Mouse (Mus musculus) liver, embryonic 15.5 days (tissue): ENCODE data around the gene Cers5. TPM values are rescaled to one million over a fixed set of nuclear protein-coding genes. Genes with fewer than 3 reads are reported as not detected.

Experiments used
- ATAC-seq: fragments of 200-750 bp; cut with Nextera tagmentation; 2 replicates; pipeline ENCODE4 v1.8.0; 2017; ENCODE audit warnings: moderate number of reproducible peaks, mild to moderate bottlenecking, moderate library complexity; ENCODE audit not compliant: insufficient read depth
- H3K27ac ChIP-seq: fragments of 300-500 bp; sonication (generic); replicated peaks from 2 replicates; pipeline ENCODE4 v1.5.1; 2015; ENCODE audit warnings: mild to moderate bottlenecking, inconsistent platforms
- H3K27me3 ChIP-seq: fragments of 300-500 bp; sonication (generic); 2 replicates; pipeline ENCODE4 v1.6.1; 2015; ENCODE audit warnings: mild to moderate bottlenecking, inconsistent platforms
- H3K36me3 ChIP-seq: fragments of 300-500 bp; sonication (generic); replicated peaks from 2 replicates; pipeline ENCODE4 v1.6.1; 2015; ENCODE audit warnings: moderate library complexity, mild to moderate bottlenecking, inconsistent platforms
- H3K4me1 ChIP-seq: fragments of 300-500 bp; sonication (generic); replicated peaks from 2 replicates; pipeline ENCODE4 v1.6.1; 2015; ENCODE audit warnings: inconsistent platforms
- H3K4me2 ChIP-seq: fragments of 300-500 bp; sonication (generic); 2 replicates; pipeline ENCODE4 v1.6.1; 2015; ENCODE audit warnings: moderate library complexity, mild to moderate bottlenecking, inconsistent platforms
- H3K4me3 ChIP-seq: fragments of 300-500 bp; sonication (generic); replicated peaks from 2 replicates; pipeline ENCODE4 v1.5.1; 2015; ENCODE audit warnings: mild to moderate bottlenecking, inconsistent platforms
- H3K9ac ChIP-seq: fragments of 300-500 bp; sonication (generic); 2 replicates; pipeline ENCODE4 v1.6.1; 2015; ENCODE audit warnings: moderate library complexity, mild to moderate bottlenecking, inconsistent platforms
- H3K9me3 ChIP-seq: fragments of 300-500 bp; sonication (generic); replicated peaks from 2 replicates; pipeline ENCODE4 v1.6.1; 2016; ENCODE audit warnings: inconsistent platforms
- WGBS: fragments of 180-500 bp; shearing (Covaris S2); methylation state at CpG from one replicate; pipeline ENCODE4 v1.1.7; 2015; ENCODE audit warnings: mixed read lengths; ENCODE audit not compliant: insufficient replicate concordance; 5-methylcytosine and 5-hydroxymethylcytosine counted together
- polyA plus RNA-seq: library from polyadenylated mRNA; unstranded; fragments of >200 nt; fragmentation: Nextera tagmentation; extraction: Ambion mirVana; gene quantifications from 2 replicates; pipeline ENCODE4 v1.2.1, GENCODE M21; 2015

Gene Cers5
- polyA plus RNA-seq, 1 experiment from 2014 or later = 9.5 TPM

- H3K4me1 ChIP-seq = no peaks in the 10 kb centered on the region; the same call in 1 of the 2 replicates
- no peak overlapping the region for H3K27ac ChIP-seq
- 39% methylated on average over 9 of the region's 9 CpGs for WGBS
- no peak overlapping the region for H3K4me3 ChIP-seq
- no peak for ATAC-seq
- H3K9me3 ChIP-seq = no peaks in the 10 kb centered on the region
- no peak overlapping the region for H3K4me2 ChIP-seq
- H3K36me3 ChIP-seq = peaks cover 13% of the 10 kb centered on the region; the same call in 1 of the 2 replicates
- H3K9ac ChIP-seq = no peak overlapping the region
- H3K27me3 ChIP-seq = no peaks in the 10 kb centered on the region
These were observed 15.0 kb upstream of the Cers5 start for GRCm38 (mm10) chr15:99787625-99788120.

GRCm38 (mm10) chr15:99778677-99779335 lies 6.1 kb upstream of the Cers5 start:
- 79% methylated on average over 16 of the region's 16 CpGs for WGBS
- Histone ChIP-seq H3K4me1 (no peaks in the 10 kb centered on the region), H3K27ac (no peak overlapping the region), H3K4me3 (no peak overlapping the region), H3K36me3 (peaks cover 15% of the 10 kb centered on the region; the same call in 1 of the 2 replicates), H3K9ac (no peak overlapping the region), H3K9me3 (no peaks in the 10 kb centered on the region), H3K27me3 (no peaks in the 10 kb centered on the region; the same call in 1 of the 2 replicates), H3K4me2 (no peak overlapping the region)
- ATAC-seq = no peak

- no peak overlapping the region for H3K27ac ChIP-seq
- no peaks in the 10 kb centered on the region for H3K4me1 ChIP-seq
- 31% methylated on average over 7 of the region's 7 CpGs for WGBS
- no peak overlapping the region for H3K4me2 ChIP-seq
- no peak for ATAC-seq
- no peaks in the 10 kb centered on the region for H3K9me3 ChIP-seq
- peaks cover 11% of the 10 kb centered on the region; the same call in 1 of the 2 replicates for H3K36me3 ChIP-seq
- no peak overlapping the region for H3K9ac ChIP-seq
- H3K4me3 ChIP-seq = no peak overlapping the region
- H3K27me3 ChIP-seq = no peaks in the 10 kb centered on the region; the same call in 1 of the 2 replicates
These were observed 5.5 kb upstream of the Cers5 start for GRCm38 (mm10) chr15:99778148-99778547.

- Histone ChIP-seq H3K4me2 (no peak overlapping the region), H3K9me3 (no peaks in the 10 kb centered on the region), H3K4me3 (peak overlapping the region; percentile 67; the same call in 1 of the 2 replicates), H3K9ac (no peak overlapping the region), H3K36me3 (no peaks in the 10 kb centered on the region), H3K27me3 (peaks cover 12% of the 10 kb centered on the region; the same call in 1 of the 2 replicates), H3K27ac (no peak overlapping the region), H3K4me1 (peaks cover 17% of the 10 kb centered on the region)
- no peak for ATAC-seq
- 60% methylated on average over 3 of the region's 3 CpGs for WGBS
These were observed 240 bp upstream of the Cers5 start for GRCm38 (mm10) chr15:99772925-99773324.

GRCm38 (mm10) chr15:99772277-99772880 lies 306 bp downstream of the Cers5 start:
- H3K4me1 ChIP-seq = peaks cover 22% of the 10 kb centered on the region
- H3K27ac ChIP-seq = peak overlapping the region; percentile 41; the same call in 1 of the 2 replicates
- peaks cover 12% of the 10 kb centered on the region; the same call in 1 of the 2 replicates for H3K27me3 ChIP-seq
- peak overlapping the region; percentile 50 for H3K9ac ChIP-seq
- H3K4me2 ChIP-seq = peak overlapping the region; percentile 94
- no peaks in the 10 kb centered on the region for H3K36me3 ChIP-seq
- peak; percentile 88 for ATAC-seq
- WGBS = under 1% methylated on average over 41 of the region's 41 CpGs
- H3K4me3 ChIP-seq = peak overlapping the region; percentile 67
- no peaks in the 10 kb centered on the region for H3K9me3 ChIP-seq

GRCm38 (mm10) chr15:99771601-99772276 lies 946 bp downstream of the Cers5 start:
- Histone ChIP-seq H3K4me2 (peak overlapping the region; percentile 94), H3K4me3 (peak overlapping the region; percentile 67), H3K9me3 (no peaks in the 10 kb centered on the region), H3K9ac (peak overlapping the region; percentile 50), H3K36me3 (no peaks in the 10 kb centered on the region), H3K4me1 (peaks cover 22% of the 10 kb centered on the region), H3K27ac (peak overlapping the region; percentile 41; the same call in 1 of the 2 replicates), H3K27me3 (peaks cover 12% of the 10 kb centered on the region; the same call in 1 of the 2 replicates)
- 2% methylated on average over 58 of the region's 59 CpGs for WGBS
- ATAC-seq = peak; percentile 38

GRCm38 (mm10) chr15:99771004-99771500 lies 1.6 kb downstream of the Cers5 start:
- Histone ChIP-seq H3K4me3 (peak overlapping the region; percentile 67), H3K9ac (peak overlapping the region; percentile 50; the same call in 1 of the 2 replicates), H3K4me2 (peak overlapping the region; percentile 94), H3K27ac (no peak overlapping the region), H3K9me3 (no peaks in the 10 kb centered on the region), H3K4me1 (peaks cover 22% of the 10 kb centered on the region), H3K36me3 (no peaks in the 10 kb centered on the region), H3K27me3 (peaks cover 12% of the 10 kb centered on the region; the same call in 1 of the 2 replicates)
- no peak for ATAC-seq
- 7% methylated on average over 5 of the region's 5 CpGs for WGBS

- WGBS = 73% methylated on average over 1 of the region's 1 CpGs
- Histone ChIP-seq H3K9me3 (no peaks in the 10 kb centered on the region), H3K27me3 (peaks cover 12% of the 10 kb centered on the region; the same call in 1 of the 2 replicates)
These were observed 3.9 kb downstream of the Cers5 start for GRCm38 (mm10) chr15:99768761-99769160.

GRCm38 (mm10) chr15:99767467-99767866 lies 5.2 kb downstream of the Cers5 start:
- H3K9me3 ChIP-seq = no peaks in the 10 kb centered on the region

More at GRCm38 (mm10) chr15:99768761-99769160, 3.9 kb downstream of the Cers5 start:
- peaks cover 22% of the 10 kb centered on the region for H3K4me1 ChIP-seq
- no peak overlapping the region for H3K27ac ChIP-seq
- no peak overlapping the region for H3K4me2 ChIP-seq
- H3K9ac ChIP-seq = no peak overlapping the region
- ATAC-seq = no peak
- no peaks in the 10 kb centered on the region for H3K36me3 ChIP-seq
- no peak overlapping the region for H3K4me3 ChIP-seq

GRCm38 (mm10) chr15:99754204-99754603 lies 18.5 kb downstream of the Cers5 start:
- H3K9ac ChIP-seq = no peak overlapping the region
- no peak for ATAC-seq
- no peaks in the 10 kb centered on the region for H3K27me3 ChIP-seq
- H3K36me3 ChIP-seq = no peaks in the 10 kb centered on the region
- WGBS = 69% methylated on average over 3 of the region's 3 CpGs
- H3K4me1 ChIP-seq = no peaks in the 10 kb centered on the region
- no peaks in the 10 kb centered on the region for H3K9me3 ChIP-seq
- H3K4me2 ChIP-seq = no peak overlapping the region
- H3K4me3 ChIP-seq = no peak overlapping the region
- H3K27ac ChIP-seq = no peak overlapping the region

More at GRCm38 (mm10) chr15:99767467-99767866, 5.2 kb downstream of the Cers5 start:
- no peak overlapping the region for H3K27ac ChIP-seq
- no peaks in the 10 kb centered on the region for H3K36me3 ChIP-seq
- no peak for ATAC-seq
- H3K4me1 ChIP-seq = peaks cover 20% of the 10 kb centered on the region
- H3K27me3 ChIP-seq = peaks cover 11% of the 10 kb centered on the region; the same call in 1 of the 2 replicates
- WGBS = 33% methylated on average over 4 of the region's 4 CpGs
- no peak overlapping the region for H3K4me2 ChIP-seq
- H3K9ac ChIP-seq = no peak overlapping the region
- no peak overlapping the region for H3K4me3 ChIP-seq
